Mouse (Mus musculus): ENCODE results near the gene Cdk5. TPM values are rescaled to one million over a fixed set of nuclear protein-coding genes. Genes with fewer than 3 reads are reported as not detected.
"Not testable (repeated sequence)": the region's sequence is repeated elsewhere in the genome, so short reads cannot be mapped to it uniquely, and the experiment has no call there.

Cdk5 gene
- polyA plus RNA-seq, 1 experiment from 2014 or later = 115 TPM

DNA sequence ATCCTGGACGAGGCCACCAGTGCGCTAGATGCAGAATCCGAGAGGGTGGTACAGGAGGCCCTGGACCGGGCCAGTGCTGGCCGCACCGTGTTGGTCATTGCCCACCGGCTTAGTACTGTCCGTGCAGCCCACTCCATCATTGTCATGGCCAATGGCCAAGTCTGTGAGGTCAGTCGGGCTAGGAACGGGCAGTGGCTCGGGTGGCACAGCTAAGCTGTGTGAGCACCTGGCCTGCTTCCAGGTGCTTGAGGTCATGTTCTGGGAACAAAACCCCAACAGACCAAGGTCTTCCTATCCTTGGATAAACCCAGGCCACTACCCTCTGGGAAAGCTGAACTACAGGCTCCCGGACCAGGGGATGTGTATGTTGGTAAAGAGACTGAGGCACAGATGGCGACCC is 14.7 kb downstream of the Cdk5 start:
- ATAC-seq (ENCODE audit: low FRiP score) = no peak
- H3K4me2 ChIP-seq (replicated peaks) = no peak overlapping the region
- DNase-seq (ENCODE audit: low spot score) = no peak
- 0 out of 2 replicates have a peak, but pooled peaks cover 4% of the 10 kb centered on the region for H3K4me1 ChIP-seq (replicated peaks; ENCODE audit: control insufficient read depth, insufficient read depth, low read length)
- peaks cover 31% of the 10 kb centered on the region for H3K36me3 ChIP-seq (replicated peaks; ENCODE audit: control insufficient read depth, insufficient read depth)
- H3K9ac ChIP-seq = no peak overlapping the region
- no peak overlapping the region for H3K4me3 ChIP-seq (replicated peaks; ENCODE audit: low read length)
- 94% methylated on average over 13 of the region's 13 CpGs for WGBS
- H3K9me3 ChIP-seq (ENCODE audit: control insufficient read depth, low read length) = no peaks in the 10 kb centered on the region
- no peaks in the 10 kb centered on the region for H3K27me3 ChIP-seq (ENCODE audit: control insufficient read depth, insufficient read depth, low read length)
- H3K27ac ChIP-seq = no peak overlapping the region

DNA sequence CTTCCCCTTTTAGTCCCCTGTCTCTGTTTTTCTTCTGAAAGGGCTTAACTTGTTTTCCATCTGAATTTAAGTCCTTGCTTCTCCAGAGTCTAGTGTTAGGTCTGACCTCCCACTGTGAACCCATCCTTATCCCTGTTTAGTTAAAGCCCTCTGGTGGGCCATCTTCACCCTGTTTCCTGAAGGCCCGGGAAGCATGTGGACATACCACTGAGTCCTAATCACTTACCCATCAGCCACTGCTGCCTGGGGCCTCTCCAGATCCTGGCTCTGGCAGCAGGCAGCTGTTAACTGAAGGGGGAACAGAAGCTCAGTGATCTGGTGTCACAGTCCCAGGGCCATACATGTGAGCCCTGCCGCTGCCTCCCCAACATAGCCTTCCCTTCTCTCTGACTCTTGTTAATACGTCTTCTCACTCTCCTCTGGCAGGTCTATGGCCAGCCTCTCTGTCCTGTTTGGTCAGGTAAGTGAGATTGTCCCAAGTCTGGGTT is 17.9 kb downstream of the Cdk5 start:
- Histone ChIP-seq H3K4me1 (replicated peaks; ENCODE audit: control insufficient read depth, insufficient read depth, low read length) (no peaks in the 10 kb centered on the region), H3K36me3 (replicated peaks; ENCODE audit: control insufficient read depth, insufficient read depth) (peaks cover 48% of the 10 kb centered on the region)
- 78% methylated on average over 3 of the region's 3 CpGs for WGBS

GRCm38 (mm10) chr5:24404594-24405360 is 18.6 kb downstream of the Cdk5 start:
- 78% methylated on average over 6 of the region's 6 CpGs for WGBS
- Histone ChIP-seq H3K9ac (no peak overlapping the region), H3K4me2 (replicated peaks) (no peak overlapping the region), H3K36me3 (replicated peaks; ENCODE audit: control insufficient read depth, insufficient read depth) (peaks cover 55% of the 10 kb centered on the region), H3K27ac (no peak overlapping the region), H3K27me3 (ENCODE audit: control insufficient read depth, insufficient read depth, low read length) (no peaks in the 10 kb centered on the region), H3K4me3 (replicated peaks; ENCODE audit: low read length) (no peak overlapping the region), H3K4me1 (replicated peaks; ENCODE audit: control insufficient read depth, insufficient read depth, low read length) (no peaks in the 10 kb centered on the region), H3K9me3 (ENCODE audit: control insufficient read depth, low read length) (no peaks in the 10 kb centered on the region)
- ATAC-seq (ENCODE audit: low FRiP score) (no peak), DNase-seq (ENCODE audit: low spot score) (no peak)

More for the DNA sequence above, 17.9 kb downstream of the Cdk5 start:
- no peak overlapping the region for H3K27ac ChIP-seq
- H3K9ac ChIP-seq = no peak overlapping the region
- H3K9me3 ChIP-seq (ENCODE audit: control insufficient read depth, low read length) = no peaks in the 10 kb centered on the region
- DNase-seq (ENCODE audit: low spot score) = no peak
- ATAC-seq (ENCODE audit: low FRiP score) = no peak
- no peak overlapping the region for H3K4me2 ChIP-seq (replicated peaks)
- no peaks in the 10 kb centered on the region for H3K27me3 ChIP-seq (ENCODE audit: control insufficient read depth, insufficient read depth, low read length)
- H3K4me3 ChIP-seq (replicated peaks; ENCODE audit: low read length) = no peak overlapping the region

- Histone ChIP-seq H3K27ac (no peak overlapping the region), H3K4me3 (replicated peaks; ENCODE audit: low read length) (no peak overlapping the region), H3K9ac (no peak overlapping the region), H3K27me3 (ENCODE audit: control insufficient read depth, insufficient read depth, low read length) (no peaks in the 10 kb centered on the region), H3K4me1 (replicated peaks; ENCODE audit: control insufficient read depth, insufficient read depth, low read length) (no peaks in the 10 kb centered on the region), H3K9me3 (ENCODE audit: control insufficient read depth, low read length) (no peaks in the 10 kb centered on the region), H3K4me2 (replicated peaks) (no peak overlapping the region), H3K36me3 (replicated peaks; ENCODE audit: control insufficient read depth, insufficient read depth) (peaks cover 43% of the 10 kb centered on the region)
- 64% methylated on average over 9 of the region's 9 CpGs for WGBS
- peak; percentile 37 for DNase-seq (ENCODE audit: low spot score)
- ATAC-seq (ENCODE audit: low FRiP score) = peak; percentile 58; the same call in 1 of the 2 replicates
These were observed 21.4 kb downstream of the Cdk5 start for GRCm38 (mm10) chr5:24401969-24402368.

DNA sequence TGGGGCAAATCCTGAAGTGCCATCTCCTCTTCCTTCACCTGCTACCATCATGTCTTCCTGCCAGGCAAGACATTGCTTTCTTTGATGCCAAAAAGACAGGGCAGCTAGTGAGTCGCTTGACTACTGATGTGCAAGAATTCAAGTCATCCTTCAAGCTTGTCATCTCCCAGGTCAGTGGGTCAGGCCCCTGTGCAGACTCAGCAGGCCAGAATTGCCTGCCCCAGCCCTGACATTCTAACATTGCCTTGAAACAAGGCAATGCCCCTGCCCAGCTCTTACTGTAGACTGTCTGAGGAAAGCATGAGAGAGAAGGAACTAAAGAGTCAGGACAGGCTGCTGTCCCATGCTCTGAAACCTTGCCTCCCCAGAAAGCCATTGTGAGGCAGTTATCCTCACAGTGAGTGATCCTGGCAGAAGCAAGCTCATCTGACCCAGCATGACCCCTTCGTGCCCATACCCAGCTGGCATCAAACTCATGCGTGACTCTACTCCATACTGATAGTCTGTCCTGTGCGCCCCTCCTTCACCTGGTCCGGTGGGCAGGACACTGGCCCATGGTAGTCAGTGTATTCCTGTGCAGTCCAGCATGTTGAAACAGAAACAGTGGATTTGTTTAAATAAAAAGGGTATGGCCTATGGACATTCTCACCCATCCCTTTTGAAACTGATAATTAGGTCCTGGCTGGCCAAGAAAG is 22.3 kb downstream of the Cdk5 start:
- Histone ChIP-seq H3K27me3 (ENCODE audit: control insufficient read depth, insufficient read depth, low read length) (no peaks in the 10 kb centered on the region), H3K9ac (no peak overlapping the region), H3K4me1 (replicated peaks; ENCODE audit: control insufficient read depth, insufficient read depth, low read length) (no peaks in the 10 kb centered on the region), H3K4me2 (replicated peaks) (no peak overlapping the region), H3K4me3 (replicated peaks; ENCODE audit: low read length) (no peak overlapping the region), H3K27ac (no peak overlapping the region), H3K9me3 (ENCODE audit: control insufficient read depth, low read length) (no peaks in the 10 kb centered on the region), H3K36me3 (replicated peaks; ENCODE audit: control insufficient read depth, insufficient read depth) (peaks cover 37% of the 10 kb centered on the region)
- no peak for DNase-seq (ENCODE audit: low spot score)
- ATAC-seq (ENCODE audit: low FRiP score) = no peak
- WGBS = 89% methylated on average over 5 of the region's 5 CpGs

DNA sequence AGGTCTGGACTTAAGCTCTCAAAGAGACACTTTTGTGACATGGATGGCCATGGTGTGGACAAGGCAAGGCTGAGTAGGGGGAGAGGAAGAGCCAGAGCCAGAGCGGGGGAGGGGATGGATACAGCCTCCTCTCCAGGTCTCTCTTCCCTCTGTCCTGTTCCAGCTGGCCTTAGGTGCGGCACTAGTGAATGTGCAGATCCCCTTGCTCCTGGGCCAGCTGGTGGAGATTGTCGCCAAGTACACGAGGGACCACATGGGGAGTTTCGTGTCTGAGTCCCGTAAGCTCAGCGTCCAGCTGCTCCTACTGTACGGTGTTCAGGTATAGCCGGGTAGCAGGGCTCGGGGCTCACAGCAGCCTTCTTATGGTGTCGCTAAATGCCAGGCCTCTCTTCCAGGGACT is 23.0 kb downstream of the Cdk5 start:
- peaks cover under 1% of the 10 kb centered on the region; the same call in 1 of the 2 replicates for H3K4me1 ChIP-seq (replicated peaks; ENCODE audit: control insufficient read depth, insufficient read depth, low read length)
- H3K27ac ChIP-seq = no peak overlapping the region
- 82% methylated on average over 11 of the region's 11 CpGs for WGBS
- ATAC-seq (ENCODE audit: low FRiP score) (no peak), DNase-seq (ENCODE audit: low spot score) (no peak)
- no peaks in the 10 kb centered on the region for H3K9me3 ChIP-seq (ENCODE audit: control insufficient read depth, low read length)
- H3K4me3 ChIP-seq (replicated peaks; ENCODE audit: low read length) = no peak overlapping the region
- H3K36me3 ChIP-seq (replicated peaks; ENCODE audit: control insufficient read depth, insufficient read depth) = peaks cover 37% of the 10 kb centered on the region
- no peak overlapping the region for H3K4me2 ChIP-seq (replicated peaks)
- no peak overlapping the region for H3K9ac ChIP-seq
- no peaks in the 10 kb centered on the region for H3K27me3 ChIP-seq (ENCODE audit: control insufficient read depth, insufficient read depth, low read length)

DNA sequence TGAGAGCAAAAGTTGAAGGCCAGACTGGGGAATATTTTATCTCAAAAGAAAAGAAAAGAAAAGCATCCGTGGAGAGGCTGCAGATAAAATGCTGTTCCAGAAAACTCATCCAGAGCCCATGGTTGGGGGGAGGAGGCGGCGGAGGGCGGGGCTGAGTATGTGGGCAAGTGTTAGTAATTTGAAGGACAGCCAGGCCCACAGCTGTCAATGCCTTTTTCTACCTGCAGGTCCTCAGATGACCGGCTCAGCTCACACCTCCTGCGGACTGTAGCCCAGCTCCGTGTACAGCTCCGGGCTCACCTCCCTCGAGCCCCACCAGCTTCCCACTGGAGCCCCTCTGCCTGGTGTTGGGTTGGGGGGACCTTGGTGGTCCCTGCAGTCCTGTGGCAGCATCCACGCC is 23.6 kb downstream of the Cdk5 start:
- no peak overlapping the region for H3K27ac ChIP-seq
- H3K4me1 ChIP-seq (replicated peaks; ENCODE audit: control insufficient read depth, insufficient read depth, low read length) = peaks cover 7% of the 10 kb centered on the region; the same call in 1 of the 2 replicates
- WGBS = 90% methylated on average over 10 of the region's 10 CpGs
- H3K4me2 ChIP-seq (replicated peaks) = no peak overlapping the region
- DNase-seq (ENCODE audit: low spot score) = no peak
- H3K4me3 ChIP-seq (replicated peaks; ENCODE audit: low read length) = no peak overlapping the region
- H3K27me3 ChIP-seq (ENCODE audit: control insufficient read depth, insufficient read depth, low read length) = no peaks in the 10 kb centered on the region
- H3K9ac ChIP-seq = no peak overlapping the region
- peaks cover 35% of the 10 kb centered on the region for H3K36me3 ChIP-seq (replicated peaks; ENCODE audit: control insufficient read depth, insufficient read depth)
- no peak for ATAC-seq (ENCODE audit: low FRiP score)
- no peaks in the 10 kb centered on the region for H3K9me3 ChIP-seq (ENCODE audit: control insufficient read depth, low read length)

DNA sequence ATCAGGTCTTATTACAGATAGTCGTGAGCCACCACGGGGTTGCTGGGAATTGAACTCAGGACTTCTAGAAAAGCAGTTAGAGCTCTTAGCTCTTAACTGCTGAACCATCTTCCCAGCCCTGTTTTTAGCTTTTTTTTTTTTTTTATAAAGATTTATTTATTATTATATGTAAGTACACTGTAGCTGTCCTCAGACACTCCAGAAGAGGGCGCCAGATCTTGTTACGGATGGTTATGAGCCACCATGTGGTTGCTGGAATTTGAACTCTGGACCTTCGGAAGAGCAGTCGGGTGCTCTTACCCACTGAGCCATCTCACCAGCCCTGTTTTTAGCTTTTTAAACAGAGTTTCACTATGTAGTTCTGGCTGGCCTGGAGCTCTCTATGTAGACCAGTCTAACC is 27.1 kb downstream of the Cdk5 start:
- DNase-seq (ENCODE audit: low spot score) = not testable (repeated sequence)

GRCm38 (mm10) chr5:24394165-24394894 is 29.0 kb downstream of the Cdk5 start:
- Histone ChIP-seq H3K4me1 (replicated peaks; ENCODE audit: control insufficient read depth, insufficient read depth, low read length) (peaks cover 7% of the 10 kb centered on the region; the same call in 1 of the 2 replicates), H3K27me3 (ENCODE audit: control insufficient read depth, insufficient read depth, low read length) (peaks cover 5% of the 10 kb centered on the region; the same call in 1 of the 2 replicates), H3K4me3 (replicated peaks; ENCODE audit: low read length) (peak overlapping the region; percentile 43), H3K9me3 (ENCODE audit: control insufficient read depth, low read length) (no peaks in the 10 kb centered on the region), H3K27ac (peak overlapping the region; percentile 86), H3K4me2 (replicated peaks) (peak overlapping the region; percentile 57), H3K9ac (peak overlapping the region; percentile 54), H3K36me3 (replicated peaks; ENCODE audit: control insufficient read depth, insufficient read depth) (no peaks in the 10 kb centered on the region)
- ATAC-seq (ENCODE audit: low FRiP score) (peak; percentile 96), DNase-seq (ENCODE audit: low spot score) (peak; percentile 96)
- WGBS = 1% methylated on average over 36 of the region's 36 CpGs

More for the DNA sequence above, 27.1 kb downstream of the Cdk5 start:
- not testable (repeated sequence) for H3K9ac ChIP-seq; H3K27ac ChIP-seq; H3K27me3 ChIP-seq (ENCODE audit: control insufficient read depth, insufficient read depth, low read length); H3K4me2 ChIP-seq (replicated peaks); H3K4me1 ChIP-seq (replicated peaks; ENCODE audit: control insufficient read depth, insufficient read depth, low read length); ATAC-seq (ENCODE audit: low FRiP score); H3K4me3 ChIP-seq (replicated peaks; ENCODE audit: low read length); H3K9me3 ChIP-seq (ENCODE audit: control insufficient read depth, low read length)
- H3K36me3 ChIP-seq (replicated peaks; ENCODE audit: control insufficient read depth, insufficient read depth) = peaks cover 11% of the 10 kb centered on the region; the same call in 1 of the 2 replicates
- WGBS = 89% methylated on average over 6 of the region's 6 CpGs
